Mouse (Mus musculus): Measurements from ENCODE around the gene Tenm3.

Gene Tenm3

GRCm38 (mm10) chr8:48522004-48522403 lies 321.7 kb downstream of the Tenm3 start:
- no peak for DNase-seq (ENCODE audit: low spot score in 2 of 2)

- DNase-seq (ENCODE audit: low spot score in 2 of 2), result no peak
Measured at GRCm38 (mm10) chr8:48517431-48517830, 326.3 kb downstream of the Tenm3 start.

DNA sequence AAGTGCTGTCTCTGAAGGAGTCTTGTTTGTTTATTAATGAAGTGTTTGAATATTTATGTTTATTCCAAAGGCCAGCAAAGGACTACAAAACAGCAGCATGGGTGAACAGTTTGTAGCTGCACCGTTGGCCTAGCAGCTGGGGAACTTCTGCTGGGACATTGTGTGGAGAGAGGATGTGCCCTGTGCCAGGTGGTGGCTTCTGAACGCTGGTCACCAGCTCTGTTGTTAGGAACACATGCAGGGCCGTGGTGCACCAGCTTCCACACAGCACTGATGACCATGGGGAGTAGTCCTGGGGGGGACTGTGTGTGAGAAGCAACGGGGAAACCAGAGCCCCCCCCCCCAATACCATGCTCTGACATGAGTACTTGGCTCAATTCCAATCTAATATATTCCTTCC lies 329.5 kb downstream of the Tenm3 start:
- no peak for DNase-seq (ENCODE audit: low spot score in 2 of 2)

GRCm38 (mm10) chr8:48513801-48514200 lies 329.9 kb downstream of the Tenm3 start:
- DNase-seq (ENCODE audit: low spot score in 2 of 2), result no peak

DNA sequence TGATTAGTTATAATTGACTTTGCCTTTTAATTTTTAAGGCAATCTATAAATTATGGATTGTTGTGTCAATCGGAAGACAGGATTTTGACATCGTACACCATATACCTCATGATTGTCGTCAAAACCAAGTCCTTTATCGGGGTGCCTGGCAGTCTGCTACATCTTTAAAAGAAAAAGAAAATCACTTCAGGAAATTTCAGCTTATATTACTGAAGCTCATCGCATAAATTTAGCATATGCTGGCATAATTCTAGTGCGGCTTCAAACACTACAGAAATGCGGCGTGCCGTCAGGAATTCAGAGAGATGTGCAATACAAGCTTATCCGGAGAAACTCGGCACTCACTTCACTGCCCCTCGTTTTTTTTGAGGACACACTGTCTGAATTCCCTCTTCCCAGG lies 332.2 kb downstream of the Tenm3 start:
- DNase-seq (ENCODE audit: low spot score in 2 of 2), result no peak

- DNase-seq (ENCODE audit: low spot score in 2 of 2), result no peak
Measured at GRCm38 (mm10) chr8:48511137-48511536, 332.6 kb downstream of the Tenm3 start.

DNA sequence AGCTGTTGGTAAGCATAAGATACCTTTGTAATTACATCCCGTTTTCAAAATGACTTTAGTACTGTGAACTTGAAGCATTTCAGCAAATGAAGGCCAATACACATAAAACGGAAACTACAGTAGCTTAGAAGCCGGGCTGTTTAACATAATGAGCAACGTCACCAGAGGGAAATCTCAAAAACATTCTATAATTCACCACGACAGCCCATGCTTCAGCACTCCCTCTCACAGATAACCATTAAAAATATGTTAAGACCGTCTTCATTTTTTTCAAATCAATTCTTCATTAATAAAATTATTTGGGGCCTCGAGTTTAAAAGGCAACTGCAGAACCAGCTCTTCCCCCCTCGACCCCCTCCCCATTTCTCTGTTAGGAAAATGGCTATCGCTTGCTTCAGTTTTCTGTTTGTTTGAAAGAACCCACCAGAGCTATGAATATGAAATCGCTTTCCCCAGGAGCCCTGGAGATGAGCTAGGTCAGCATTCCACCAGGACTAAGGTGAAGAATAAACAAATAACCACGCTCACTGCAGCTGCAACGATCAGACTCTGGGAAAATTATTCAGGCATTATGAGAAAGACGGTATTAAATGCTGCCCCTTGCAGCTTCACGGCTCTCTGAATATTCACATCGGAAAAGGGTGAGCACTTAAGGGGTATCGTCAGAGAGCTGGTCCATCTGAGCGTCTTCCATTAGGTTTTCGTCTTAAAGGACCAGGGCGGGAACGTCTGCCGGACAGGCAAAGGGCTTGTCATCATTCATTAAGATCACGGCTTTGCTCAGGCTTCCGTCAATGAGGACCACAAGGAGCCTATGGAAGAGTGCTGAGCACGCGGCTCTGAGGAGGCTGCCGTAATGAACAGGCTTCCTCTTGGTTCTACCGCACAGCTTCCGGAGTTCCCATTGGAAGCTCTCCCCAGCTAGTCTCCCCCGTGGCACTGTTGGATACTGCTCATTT lies 334.8 kb downstream of the Tenm3 start:
- DNase-seq (ENCODE audit: low spot score in 2 of 2), result no peak

GRCm38 (mm10) chr8:48507719-48508501 lies 335.8 kb downstream of the Tenm3 start:
- no peak for DNase-seq (ENCODE audit: low spot score in 2 of 2)

DNA sequence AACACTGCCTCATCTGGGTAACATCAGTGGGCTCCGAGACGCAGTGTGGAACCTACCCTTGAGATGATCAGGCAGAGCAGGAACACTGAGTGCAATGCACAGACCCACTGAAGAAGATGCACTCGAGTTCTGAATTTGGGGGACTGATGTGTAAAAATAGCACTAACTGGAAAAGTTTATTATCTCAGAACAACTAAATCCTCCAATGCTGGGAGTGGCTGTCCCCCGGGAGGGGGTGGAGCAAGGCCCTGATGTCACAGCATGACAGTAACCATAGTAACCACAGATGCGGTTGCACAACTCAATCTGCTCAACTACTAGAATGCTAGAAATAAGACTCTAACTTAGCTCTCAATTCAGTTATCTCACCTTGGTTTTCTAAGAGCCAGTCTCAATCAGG lies 351.3 kb downstream of the Tenm3 start:
- peak; percentile 15 to 55 for DNase-seq (ENCODE audit: low spot score in 2 of 2)

- no peak for DNase-seq (ENCODE audit: low spot score in 2 of 2)
Measured at GRCm38 (mm10) chr8:48490635-48491165, 353.1 kb downstream of the Tenm3 start.

DNA sequence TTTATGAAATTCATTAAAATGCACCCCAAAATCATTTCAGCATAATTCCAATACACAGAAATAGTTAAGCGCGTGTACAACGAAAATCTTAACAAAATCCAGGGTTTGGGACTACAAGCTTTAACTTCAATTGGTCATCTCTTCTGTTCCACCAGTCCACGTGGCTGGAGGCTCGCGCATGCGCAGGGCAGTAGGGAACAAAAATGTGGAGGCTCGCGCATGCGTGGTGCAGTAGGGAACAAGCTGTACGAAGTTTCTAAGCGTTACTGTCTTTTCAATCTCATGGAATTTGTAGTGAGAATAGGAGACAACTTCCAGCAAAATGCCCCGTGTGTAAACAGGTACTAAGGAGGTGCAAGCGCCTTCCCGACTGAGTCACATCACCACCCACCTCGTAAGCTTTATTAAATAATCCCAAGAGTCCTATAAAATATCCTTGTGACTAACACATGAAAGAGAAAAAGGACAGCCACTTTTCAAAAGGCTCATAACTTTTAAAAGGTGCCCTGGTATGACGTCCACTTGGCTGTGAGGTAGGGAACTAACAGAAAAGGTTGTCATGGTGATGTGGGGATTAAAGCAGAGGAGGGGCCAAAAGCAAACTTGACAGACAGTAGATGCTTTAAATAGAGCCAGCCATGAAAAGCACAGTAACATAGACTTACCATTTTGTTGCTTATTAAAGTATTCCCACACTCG lies 353.7 kb downstream of the Tenm3 start:
- DNase-seq (ENCODE audit: low spot score in 2 of 2), result no peak

DNA sequence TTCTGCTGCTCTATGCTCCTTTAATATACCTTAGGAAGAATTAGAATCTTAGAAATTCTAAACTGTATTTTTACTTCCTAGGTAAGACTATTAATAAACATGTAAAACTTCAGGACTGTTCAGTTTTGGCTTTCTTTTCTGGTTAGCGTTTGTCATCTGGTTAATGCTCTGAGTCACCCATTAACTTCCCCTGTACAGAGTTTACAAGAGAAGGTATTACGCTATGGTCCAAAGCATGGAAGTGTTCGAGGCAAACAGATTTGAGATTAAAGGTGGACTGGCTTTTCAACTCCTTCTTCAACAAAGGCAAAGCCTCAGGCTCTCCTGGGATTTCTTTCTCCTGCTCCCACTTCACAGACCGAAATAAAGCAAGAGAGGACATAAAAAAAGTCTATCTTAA lies 354.3 kb downstream of the Tenm3 start:
- no peak for DNase-seq (ENCODE audit: low spot score in 2 of 2)

DNA sequence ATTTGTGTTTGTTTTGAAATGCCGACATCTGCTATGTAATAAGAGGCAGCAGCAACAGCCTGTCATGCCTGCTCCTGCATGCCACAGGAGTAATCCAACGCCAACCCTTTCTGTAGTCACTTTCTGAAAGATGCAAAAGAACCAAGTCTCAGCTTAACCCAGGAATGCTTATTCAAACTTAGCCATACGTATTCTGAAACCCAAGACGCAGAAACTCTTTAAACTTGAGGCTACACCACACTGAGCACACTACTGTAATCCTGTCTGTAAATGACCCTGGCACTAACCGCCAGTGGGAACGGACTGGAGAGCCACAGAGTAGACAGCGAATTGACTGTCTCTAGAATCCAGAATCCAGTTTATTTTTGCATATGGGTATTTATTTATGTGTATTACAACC lies 354.9 kb downstream of the Tenm3 start:
- DNase-seq (ENCODE audit: low spot score in 2 of 2), result no peak

- no peak for DNase-seq (ENCODE audit: low spot score in 2 of 2)
Measured at GRCm38 (mm10) chr8:48484143-48484542, 359.6 kb downstream of the Tenm3 start.

GRCm38 (mm10) chr8:48481709-48482671 lies 361.8 kb downstream of the Tenm3 start:
- DNase-seq (ENCODE audit: low spot score in 2 of 2), result peak; percentile 16 to 29

DNA sequence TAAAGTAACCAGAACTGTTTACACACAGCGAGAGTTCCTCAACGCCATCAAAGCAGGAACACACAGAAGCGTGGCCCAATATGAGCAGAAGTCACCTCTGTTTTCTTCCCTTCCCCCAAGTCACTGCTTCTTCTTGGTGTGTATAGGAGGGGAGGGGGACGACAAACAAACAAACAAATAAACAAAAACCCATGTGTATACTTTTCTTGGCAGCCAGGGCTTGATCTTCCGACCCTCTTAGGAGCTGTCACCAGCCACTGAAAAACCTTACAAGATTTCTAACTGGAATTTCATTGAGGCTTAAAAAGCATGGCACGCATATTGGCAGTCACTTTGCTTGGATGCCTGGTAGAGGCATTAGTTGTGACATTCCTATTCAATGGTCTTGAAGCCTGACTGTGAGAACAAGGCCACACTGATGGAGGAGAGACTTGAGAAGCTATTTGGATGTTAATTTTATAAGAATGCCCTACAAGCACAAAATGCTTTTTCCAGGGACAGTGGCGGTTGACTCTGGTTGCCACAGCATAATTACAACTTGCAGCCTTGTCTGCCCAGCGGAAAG lies 366.3 kb downstream of the Tenm3 start:
- no peak for DNase-seq (ENCODE audit: low spot score in 2 of 2)

- no peak for DNase-seq (ENCODE audit: low spot score in 2 of 2)
Measured at GRCm38 (mm10) chr8:48476896-48477295, 366.9 kb downstream of the Tenm3 start.

GRCm38 (mm10) chr8:48467633-48468032 lies 376.1 kb downstream of the Tenm3 start:
- no peak for DNase-seq (ENCODE audit: low spot score in 2 of 2)

DNA sequence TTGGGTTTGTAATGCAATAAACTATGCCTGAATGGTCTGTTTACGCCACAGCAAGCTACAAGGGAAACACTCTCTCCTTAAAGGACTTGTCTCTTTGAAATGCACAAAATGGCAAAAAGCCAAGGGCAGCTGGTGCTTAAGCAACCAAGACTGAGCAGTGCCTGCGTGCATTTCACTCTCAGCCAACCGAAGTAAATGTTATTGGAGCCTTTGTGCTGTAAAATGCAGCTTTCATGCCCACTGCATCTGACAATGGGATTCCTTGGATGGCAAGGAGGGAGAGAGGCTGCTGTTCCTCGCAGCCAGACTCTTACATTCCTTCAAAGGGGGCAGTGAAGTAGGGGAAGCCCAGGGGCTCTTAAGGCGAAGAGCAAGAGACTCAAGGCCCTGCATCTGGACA lies 385.4 kb downstream of the Tenm3 start:
- DNase-seq (ENCODE audit: low spot score in 2 of 2), result no peak

DNA sequence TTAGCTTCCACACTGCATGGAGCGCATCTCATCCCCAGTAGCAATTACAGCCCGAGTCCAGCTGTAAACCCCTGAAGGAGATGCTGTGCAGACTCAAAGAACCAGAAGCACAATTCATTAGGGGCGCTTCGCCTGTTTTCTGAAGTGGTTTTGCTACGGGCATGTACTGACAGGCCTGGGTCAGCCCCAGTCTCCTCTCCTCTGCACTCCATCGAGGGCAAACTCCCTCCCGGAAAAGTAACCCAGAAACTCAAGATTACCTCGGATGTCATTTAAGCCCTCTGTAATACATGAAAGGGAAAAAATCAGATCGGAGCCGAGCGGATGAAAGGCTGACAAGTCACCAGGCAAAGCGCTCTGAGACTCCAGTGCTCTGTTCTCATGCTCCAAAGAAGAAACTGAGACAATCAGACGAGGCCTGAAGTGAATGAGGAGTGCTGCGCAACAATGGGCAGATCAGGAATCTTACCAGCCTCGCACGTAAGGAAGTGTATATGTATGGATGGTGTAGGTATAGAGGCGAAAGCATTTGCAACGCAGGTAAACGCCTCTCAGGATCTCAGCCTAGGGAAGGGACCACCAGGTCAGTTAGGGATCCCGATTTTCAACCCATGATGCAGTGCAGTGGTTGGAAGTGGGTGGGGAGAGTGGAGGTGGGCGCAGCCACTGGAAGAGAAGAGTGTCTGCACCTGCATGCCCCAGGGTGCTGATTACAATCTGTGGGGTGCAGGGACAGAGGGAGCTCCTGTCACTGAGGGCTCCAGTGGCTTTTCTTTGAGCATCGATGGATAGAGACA lies 387.2 kb downstream of the Tenm3 start:
- DNase-seq (ENCODE audit: low spot score in 2 of 2), result no peak

Data from heart, adult 9 months (tissue).